Mouse (Mus musculus) ES-Bruce4 (cell line): ENCODE results near the gene Tpcn2.

ENCODE experiments used
- CTCF ChIP-seq: IDR thresholded peaks from one replicate; pipeline ENCODE4 v1.8.1; 2011; ENCODE audit warnings: low read depth, low read length
- EP300 ChIP-seq: IDR thresholded peaks from 2 replicates; pipeline ENCODE4 v1.6.1; 2011; ENCODE audit warnings: low read depth, low read length; ENCODE audit not compliant: insufficient read depth
- POLR2A ChIP-seq: IDR thresholded peaks from one replicate; pipeline ENCODE4 v1.8.1; 2011; ENCODE audit warnings: low read length; ENCODE audit not compliant: insufficient read depth

DNA sequence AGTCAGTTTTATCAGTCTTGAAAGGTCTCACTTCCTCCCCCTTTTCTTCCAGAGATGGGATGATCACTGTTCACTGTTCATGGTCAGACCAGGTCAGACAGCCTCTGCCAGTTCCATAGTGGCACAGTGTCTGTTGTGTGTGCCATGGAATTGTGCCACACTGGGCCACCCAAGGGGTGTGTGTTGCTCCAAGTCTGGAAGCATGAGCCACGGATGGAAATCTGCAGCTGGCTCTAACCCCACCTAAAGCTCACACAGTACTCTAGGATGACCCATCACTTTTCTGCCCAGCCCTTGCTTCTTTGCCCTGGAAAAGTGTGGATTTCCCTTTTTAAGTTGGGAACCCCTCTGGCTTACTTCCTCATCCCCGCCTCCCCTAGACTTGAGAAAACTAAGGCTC, 20.3 kb upstream of the Tpcn2 start:
- TF ChIP-seq CTCF (no peak), POLR2A (no peak), EP300 (no peak)
